Mouse (Mus musculus) left cerebral cortex, adult 11 months (tissue): ENCODE results near the gene Peak1.

Source experiments
- DNase-seq: peaks from one replicate; pipeline ENCODE4 v3.0.0; 2022; ENCODE audit warnings: low spot score

Peak1 gene

GRCm38 (mm10) chr9:56415935-56416607, 1.8 kb downstream of the Peak1 start:
- no peak for DNase-seq

- no peak for DNase-seq
These were observed 2.5 kb downstream of the Peak1 start for GRCm38 (mm10) chr9:56415393-56415792.

DNA sequence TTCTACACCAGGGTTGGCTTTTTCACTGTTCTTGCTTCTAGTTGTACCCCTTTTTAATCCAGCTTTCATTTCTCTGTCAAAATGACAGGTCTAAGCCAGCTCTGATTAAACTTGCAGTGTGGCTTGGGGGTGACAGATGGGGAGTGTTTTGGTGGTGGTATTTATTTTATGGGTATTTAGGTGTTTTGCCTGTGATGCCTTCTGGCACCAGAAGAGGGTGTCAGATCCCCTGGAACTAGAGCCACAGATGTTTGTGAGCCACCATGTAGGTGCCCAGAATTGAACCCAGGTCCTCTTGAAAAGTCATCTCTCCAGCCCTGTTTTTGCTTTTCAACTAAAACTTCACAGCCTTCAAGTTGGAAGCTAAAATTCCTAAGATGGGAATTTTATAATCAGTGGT, 3.5 kb downstream of the Peak1 start:
- no peak for DNase-seq

GRCm38 (mm10) chr9:56412716-56413115, 5.2 kb downstream of the Peak1 start:
- no peak for DNase-seq

GRCm38 (mm10) chr9:56409928-56410327, 7.9 kb downstream of the Peak1 start:
- DNase-seq: no peak

- DNase-seq: no peak
These were observed 13.2 kb downstream of the Peak1 start for GRCm38 (mm10) chr9:56404619-56405018.

DNA sequence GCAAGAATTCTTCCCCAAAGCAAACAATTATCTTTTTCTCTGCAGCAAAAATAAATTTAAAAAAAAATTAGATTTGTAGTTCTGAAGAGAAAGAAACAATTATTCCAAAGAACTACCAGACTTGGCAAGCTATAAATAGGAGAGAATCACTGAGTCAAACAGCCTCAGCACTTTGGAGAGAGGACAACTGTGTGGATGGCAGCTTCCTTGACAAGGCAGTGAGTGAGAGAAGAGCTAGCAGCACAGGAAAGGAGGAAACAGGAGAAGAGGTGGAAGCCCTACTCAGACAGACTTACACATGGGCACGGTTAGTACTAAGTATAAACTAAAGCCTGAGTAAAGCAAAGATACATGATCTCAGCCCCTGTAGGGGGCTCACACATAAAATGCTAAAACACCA, 21.6 kb downstream of the Peak1 start:
- no peak for DNase-seq

DNA sequence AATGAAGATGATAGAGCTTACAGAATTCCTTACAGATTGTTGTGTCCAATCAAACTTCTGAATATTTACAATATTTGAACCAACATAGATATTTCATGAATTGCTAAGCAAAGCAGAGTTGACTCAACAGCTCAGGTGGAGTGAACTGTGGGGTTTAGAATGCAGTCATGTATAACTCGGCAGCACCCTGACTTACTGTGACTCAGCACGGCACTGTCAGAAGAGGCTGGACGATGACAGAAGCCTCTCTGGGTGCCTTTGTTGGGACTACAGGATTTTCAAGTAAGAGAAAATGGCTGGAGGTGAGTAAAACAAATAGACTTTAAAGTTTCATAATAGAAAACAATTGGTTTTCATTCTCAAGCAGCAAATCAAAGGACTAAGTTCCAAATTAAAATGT, 25.0 kb downstream of the Peak1 start:
- DNase-seq: no peak

DNA sequence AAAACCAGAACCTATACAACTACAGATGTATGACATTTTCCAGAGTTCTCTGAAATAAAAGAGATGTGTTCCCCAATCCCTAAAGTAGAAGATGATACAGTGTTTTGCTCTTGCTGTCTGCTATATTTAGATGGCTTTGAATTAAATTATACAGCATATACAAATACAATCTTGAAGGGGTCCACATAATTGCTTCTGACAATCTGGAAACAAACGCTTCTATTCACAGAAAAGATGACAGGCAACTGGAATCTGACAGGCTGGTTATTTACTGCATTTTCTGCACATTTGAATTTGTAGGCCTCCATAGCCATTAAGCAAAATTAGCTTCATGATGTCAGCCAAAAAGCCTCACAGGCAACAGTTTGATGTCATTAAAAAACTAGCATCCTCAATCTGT, 35.1 kb downstream of the Peak1 start:
- DNase-seq: no peak

DNA sequence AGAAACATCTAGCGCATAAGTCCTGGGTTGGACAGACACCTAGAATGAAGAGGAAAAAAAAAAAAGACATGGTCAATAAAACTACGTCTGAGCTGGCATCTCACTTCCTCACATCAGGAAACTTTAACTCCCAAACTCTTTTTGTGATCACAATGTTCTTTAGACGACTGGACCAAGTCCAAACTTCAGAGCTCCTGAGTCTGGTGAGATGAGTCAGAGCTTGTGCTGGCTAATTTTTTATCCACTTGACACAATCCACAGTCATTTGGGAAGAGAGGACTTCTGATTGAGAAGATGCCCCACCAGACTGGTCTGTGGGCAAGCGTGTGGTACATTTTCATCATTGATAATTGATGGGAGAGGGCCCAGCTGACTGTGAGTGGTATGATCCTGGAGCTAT, 43.5 kb downstream of the Peak1 start:
- DNase-seq: peak; percentile 18

- DNase-seq: no peak
These were observed 47.2 kb downstream of the Peak1 start for GRCm38 (mm10) chr9:56370710-56371109.

GRCm38 (mm10) chr9:56368814-56369213, 49.1 kb downstream of the Peak1 start:
- DNase-seq: no peak

GRCm38 (mm10) chr9:56363306-56363705, 54.6 kb downstream of the Peak1 start:
- no peak for DNase-seq

DNA sequence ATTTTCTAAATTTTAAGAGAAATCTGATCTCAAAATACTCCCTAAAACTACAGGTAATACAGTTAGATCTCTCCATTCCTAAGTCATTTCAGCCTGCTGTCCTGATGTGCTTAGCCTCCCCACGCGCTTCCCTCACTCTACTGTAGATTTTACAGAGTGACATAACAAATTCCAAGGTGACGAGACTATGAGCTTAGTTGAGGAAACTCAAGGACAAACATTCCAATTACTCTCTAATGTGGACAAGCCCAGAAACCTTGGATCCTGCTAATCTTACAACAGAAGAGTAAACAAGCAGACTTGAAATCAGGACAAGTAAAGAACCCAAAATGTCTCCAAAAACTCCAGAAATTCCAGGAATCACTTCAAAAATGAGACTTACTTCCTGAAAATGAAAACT, 58.6 kb downstream of the Peak1 start:
- no peak for DNase-seq

- no peak for DNase-seq
These were observed 62.7 kb downstream of the Peak1 start for GRCm38 (mm10) chr9:56355186-56355585.

DNA sequence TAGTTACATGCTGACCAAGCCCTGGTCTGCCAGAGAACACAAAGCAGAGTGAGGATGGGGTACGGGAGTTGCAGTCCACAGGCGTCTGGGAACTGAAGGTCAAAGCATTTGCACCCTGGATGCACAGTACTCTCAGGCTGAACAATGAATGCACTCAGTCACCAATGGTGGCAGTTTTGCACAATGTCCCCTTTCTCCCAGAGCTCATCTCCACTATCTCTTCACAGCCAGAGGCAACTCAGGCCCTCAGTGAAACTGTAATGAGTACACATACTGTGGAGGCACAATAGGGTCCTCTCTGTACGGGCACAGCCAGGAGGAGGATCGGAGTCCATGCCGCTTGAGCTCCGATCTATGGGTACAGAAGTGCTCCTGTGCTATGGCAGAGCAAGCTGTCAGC, 71.5 kb downstream of the Peak1 start:
- peak; percentile 34 for DNase-seq

GRCm38 (mm10) chr9:56339426-56340195, 78.3 kb downstream of the Peak1 start:
- no peak for DNase-seq

DNA sequence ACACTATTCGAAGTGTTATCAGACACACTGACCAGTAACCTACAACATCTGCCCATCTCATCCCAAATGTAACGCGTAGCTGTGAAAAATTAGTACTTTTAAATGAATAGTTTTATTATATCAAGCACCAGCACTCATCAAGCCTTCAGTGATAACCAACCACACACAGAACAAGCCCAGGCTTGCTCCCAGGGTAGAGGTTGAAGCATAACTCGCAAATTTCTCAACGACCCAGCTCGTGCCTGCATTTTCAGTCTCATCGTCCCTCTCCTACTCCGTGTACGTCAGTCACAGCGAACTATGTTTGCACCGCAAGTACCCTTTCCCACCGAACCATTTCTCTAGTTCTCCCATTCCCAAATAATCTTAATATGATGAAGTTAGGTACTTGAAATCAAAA, 83.5 kb downstream of the Peak1 start:
- DNase-seq: no peak

DNA sequence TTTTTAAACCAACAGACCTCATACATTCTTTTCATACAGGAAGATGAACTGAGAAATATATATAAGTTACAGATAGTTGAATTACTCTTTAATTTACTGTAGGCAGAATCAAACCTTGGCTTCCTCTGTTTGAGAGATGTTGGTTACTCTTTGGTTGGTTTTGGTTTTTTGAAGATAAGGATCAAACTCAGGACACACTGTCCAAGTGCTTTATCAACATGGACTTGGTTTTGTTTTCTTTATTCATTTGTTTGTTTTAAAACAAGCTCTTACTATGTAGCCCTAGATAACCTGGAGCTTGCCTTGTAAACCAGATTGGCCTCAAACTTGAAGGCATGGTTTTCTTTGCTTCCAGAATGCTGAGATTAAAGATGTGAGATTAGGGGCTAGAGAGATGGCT, 85.1 kb downstream of the Peak1 start:
- DNase-seq: no peak

- no peak for DNase-seq
These were observed 91.3 kb downstream of the Peak1 start for GRCm38 (mm10) chr9:56326511-56327005.

DNA sequence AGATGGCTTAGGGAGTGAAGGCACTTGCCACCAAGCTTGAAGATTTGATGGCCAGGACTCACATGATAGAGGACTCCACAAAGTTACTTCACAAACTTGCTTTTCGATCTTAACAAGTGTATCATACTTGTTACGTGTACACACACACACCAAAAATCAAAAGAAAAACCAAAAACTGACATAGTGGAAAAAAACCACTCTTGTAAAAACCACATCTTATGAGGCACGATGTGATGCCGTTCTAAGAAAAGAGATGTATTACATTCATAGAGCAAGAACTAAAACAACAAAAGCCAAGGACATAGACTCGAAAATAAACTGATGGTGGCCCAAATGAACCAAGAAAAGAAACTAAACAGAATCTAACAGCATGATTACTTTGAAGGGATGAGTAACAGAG, 92.1 kb downstream of the Peak1 start:
- DNase-seq: no peak

DNA sequence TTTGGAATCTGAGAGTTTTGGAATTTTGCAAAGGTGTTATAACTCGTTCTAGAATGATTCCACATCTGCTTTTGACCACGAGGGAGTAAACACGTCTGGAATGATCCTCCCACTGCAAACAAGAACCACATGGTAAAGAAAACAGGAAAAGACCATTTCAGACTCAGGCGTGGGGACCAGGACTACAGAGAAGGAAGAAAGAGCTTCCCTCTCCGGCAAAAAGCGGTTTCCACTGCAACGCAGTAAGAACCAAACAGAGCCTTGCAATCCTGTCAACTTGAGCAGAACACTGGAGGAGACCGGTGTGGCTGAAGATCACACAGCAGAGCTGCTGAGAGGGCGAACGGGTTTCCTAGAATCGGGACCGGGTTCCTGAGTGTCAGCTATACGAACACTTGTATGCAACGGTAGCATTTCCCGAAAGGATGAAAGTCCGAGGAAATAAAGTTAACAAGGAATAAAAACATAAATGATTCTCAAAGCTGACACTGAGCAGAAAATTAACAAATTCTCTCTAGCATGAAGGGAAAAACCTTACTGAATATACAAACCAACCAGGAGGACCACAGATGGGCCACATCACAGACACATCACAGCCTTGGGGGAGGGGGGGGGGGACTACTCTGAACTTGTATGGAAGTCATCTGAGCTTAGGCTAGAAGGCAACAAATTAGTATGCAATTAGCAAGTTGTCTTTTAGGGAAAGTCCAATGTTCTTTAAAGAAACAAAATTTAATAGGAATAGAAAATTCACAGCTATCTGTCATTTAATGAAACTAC, 93.1 kb downstream of the Peak1 start:
- no peak for DNase-seq

DNA sequence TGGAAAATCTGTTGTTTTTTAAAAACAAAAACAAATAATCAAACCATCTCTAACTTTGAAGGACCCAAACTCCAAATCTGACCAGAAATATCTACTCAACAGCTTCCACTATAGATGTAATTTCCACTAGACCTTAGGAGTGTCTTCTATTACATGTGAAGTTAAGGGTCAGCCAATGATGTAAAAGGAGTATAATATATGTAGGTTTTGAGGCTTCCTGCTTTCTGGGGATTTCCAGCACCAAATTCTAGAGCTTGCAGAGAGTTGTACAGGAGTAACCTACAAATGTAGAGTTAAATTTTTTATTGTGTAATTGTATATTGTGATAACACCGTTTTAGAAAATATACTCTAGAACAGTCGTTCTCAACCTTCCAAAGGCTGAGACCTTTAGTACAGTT, 96.6 kb downstream of the Peak1 start:
- DNase-seq: no peak
